Mouse (Mus musculus) hindbrain, embryonic 14.5 days (tissue): ENCODE measurements around the gene Ftcd. TPM values are rescaled to one million over a fixed set of nuclear protein-coding genes. Genes with fewer than 3 reads are reported as not detected.

ENCODE experiments used
- ATAC-seq: fragments of 200-750 bp; cut with Nextera tagmentation; 2 replicates; pipeline ENCODE4 v1.8.0; 2017; ENCODE audit warnings: moderate number of reproducible peaks, mild to moderate bottlenecking, moderate TSS enrichment, moderate library complexity; ENCODE audit not compliant: low FRiP score
- DNase-seq: peaks from one replicate; pipeline ENCODE4 v3.0.0-alpha.2; 2015; ENCODE audit warnings: low spot score
- H3K27ac ChIP-seq: fragments of 300-500 bp; sonication (generic); 2 replicates; pipeline ENCODE4 v1.5.1; 2014; ENCODE audit warnings: mild to moderate bottlenecking, moderate library complexity
- H3K27me3 ChIP-seq: fragments of 300-500 bp; sonication (generic); 2 replicates; pipeline ENCODE4 v1.6.1; 2014; ENCODE audit warnings: mild to moderate bottlenecking, low read length, mixed read lengths; ENCODE audit not compliant: control insufficient read depth, insufficient read depth
- H3K36me3 ChIP-seq: fragments of 300-500 bp; sonication (generic); replicated peaks from 2 replicates; pipeline ENCODE4 v1.6.1; 2014; ENCODE audit not compliant: control insufficient read depth, insufficient read depth
- H3K4me1 ChIP-seq: fragments of 300-500 bp; sonication (generic); replicated peaks from 2 replicates; pipeline ENCODE4 v1.6.1; 2014; ENCODE audit warnings: antibody characterized with exemption, low read length, mixed read lengths; ENCODE audit not compliant: control insufficient read depth, insufficient read depth
- H3K4me2 ChIP-seq: fragments of 300-500 bp; sonication (generic); replicated peaks from 2 replicates; pipeline ENCODE4 v1.6.1; 2014; ENCODE audit warnings: mild to moderate bottlenecking, moderate library complexity
- H3K4me3 ChIP-seq: fragments of 300-500 bp; sonication (generic); replicated peaks from 2 replicates; pipeline ENCODE4 v1.5.1; 2014; ENCODE audit warnings: mild to moderate bottlenecking, low read length
- H3K9ac ChIP-seq: fragments of 300-500 bp; sonication (generic); 2 replicates; pipeline ENCODE4 v1.6.1; 2014
- H3K9me3 ChIP-seq: fragments of 300-500 bp; sonication (generic); 2 replicates; pipeline ENCODE4 v1.6.1; 2016; ENCODE audit warnings: low read length; ENCODE audit not compliant: control insufficient read depth
- WGBS: fragments of 180-500 bp; shearing (Covaris S2); extraction: QIAGEN DNeasy Blood & Tissue Kit; methylation state at CpG from one replicate; pipeline ENCODE4 v1.1.7; 2014; 5-methylcytosine and 5-hydroxymethylcytosine counted together
- polyA plus RNA-seq: library from polyadenylated mRNA; unstranded; fragments of >200 nt; fragmentation: Nextera tagmentation; extraction: Ambion mirVana; gene quantifications from 2 replicates; pipeline ENCODE4 v1.2.1, GENCODE M21; 2014

Gene Ftcd
- polyA plus RNA-seq, 1 experiment from 2014 or later: not detected

DNA sequence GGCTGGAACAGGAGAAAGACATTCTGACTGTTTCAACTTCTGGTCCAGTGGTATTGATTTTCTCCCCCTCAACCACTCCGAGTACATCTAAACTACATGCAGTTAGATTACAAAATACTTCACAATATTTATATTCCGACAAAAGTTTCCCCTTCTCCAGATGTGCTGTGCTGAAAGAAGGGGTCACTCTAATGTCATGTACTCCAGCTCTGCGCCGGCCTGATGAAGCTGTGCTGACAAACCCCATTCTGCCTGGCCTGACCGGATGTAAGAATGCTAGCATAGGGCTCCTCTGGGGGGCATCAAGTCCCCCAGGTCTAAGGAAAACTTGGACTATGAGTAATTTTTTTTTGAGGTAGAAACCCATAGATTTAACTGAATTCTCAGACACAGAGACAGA is 52.3 kb downstream of the Ftcd start:
- WGBS: 90% methylated on average over 5 of the region's 5 CpGs
- no peak for ATAC-seq

DNA sequence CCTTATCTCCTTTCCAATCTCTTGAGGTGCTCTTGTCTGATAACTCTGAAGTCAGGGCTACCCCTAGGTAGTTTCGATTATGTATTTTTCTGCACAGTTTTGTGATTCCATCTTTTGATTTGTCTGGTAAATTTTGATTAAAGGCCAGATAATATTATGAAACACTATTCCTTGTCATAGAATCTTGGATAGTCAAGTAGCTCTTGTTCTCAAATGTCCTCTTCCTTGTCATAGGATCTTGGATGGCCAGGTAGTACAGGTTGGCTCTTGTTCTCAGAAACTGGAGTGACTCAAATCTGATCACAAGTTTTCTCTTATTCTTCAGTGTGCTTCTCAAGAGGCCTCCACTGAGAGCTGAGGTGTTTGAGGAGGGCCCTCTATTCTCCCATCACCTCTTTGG is 55.2 kb downstream of the Ftcd start:
- DNase-seq (no peak), ATAC-seq (no peak)
- H3K9me3 ChIP-seq: no peaks in the 10 kb centered on the region
- H3K9ac ChIP-seq: no peak overlapping the region
- no peak overlapping the region for H3K4me2 ChIP-seq
- H3K4me3 ChIP-seq: no peak overlapping the region
- H3K36me3 ChIP-seq: no peaks in the 10 kb centered on the region
- 97% methylated on average over 1 of the region's 1 CpGs for WGBS
- H3K27me3 ChIP-seq: no peaks in the 10 kb centered on the region
- H3K27ac ChIP-seq: no peak overlapping the region
- H3K4me1 ChIP-seq: no peaks in the 10 kb centered on the region

More for the DNA sequence above, 52.3 kb downstream of the Ftcd start:
- Histone ChIP-seq H3K4me1 (peaks cover 8% of the 10 kb centered on the region), H3K9ac (no peak overlapping the region), H3K9me3 (no peaks in the 10 kb centered on the region), H3K4me2 (no peak overlapping the region), H3K27me3 (no peaks in the 10 kb centered on the region), H3K4me3 (no peak overlapping the region), H3K36me3 (no peaks in the 10 kb centered on the region), H3K27ac (no peak overlapping the region)
- DNase-seq: no peak

DNA sequence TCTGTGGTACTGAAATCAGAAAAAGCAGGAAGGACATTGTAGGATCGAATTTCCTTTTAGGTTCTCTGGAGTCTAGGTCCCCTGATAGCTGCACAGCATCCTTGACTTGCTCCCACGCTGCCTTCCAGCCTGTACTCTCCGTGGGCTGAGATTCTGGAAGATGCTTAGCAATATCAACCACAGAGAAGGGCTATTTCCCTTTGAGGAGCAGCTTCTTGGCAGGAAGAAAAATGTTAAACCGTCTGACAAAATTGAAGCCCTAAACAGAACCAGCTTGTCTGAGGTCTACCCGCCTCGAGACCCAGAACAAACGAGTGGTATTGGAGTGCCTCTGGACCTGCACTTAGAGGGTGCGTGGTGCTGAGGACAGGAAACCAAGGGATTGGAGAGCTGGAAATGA is 57.2 kb downstream of the Ftcd start:
- no peak for ATAC-seq
- Histone ChIP-seq H3K27me3 (no peaks in the 10 kb centered on the region), H3K9me3 (no peaks in the 10 kb centered on the region), H3K36me3 (no peaks in the 10 kb centered on the region), H3K4me1 (no peaks in the 10 kb centered on the region), H3K27ac (no peak overlapping the region), H3K4me2 (no peak overlapping the region), H3K4me3 (no peak overlapping the region), H3K9ac (no peak overlapping the region)
- DNase-seq: no peak
- 80% methylated on average over 8 of the region's 8 CpGs for WGBS

DNA sequence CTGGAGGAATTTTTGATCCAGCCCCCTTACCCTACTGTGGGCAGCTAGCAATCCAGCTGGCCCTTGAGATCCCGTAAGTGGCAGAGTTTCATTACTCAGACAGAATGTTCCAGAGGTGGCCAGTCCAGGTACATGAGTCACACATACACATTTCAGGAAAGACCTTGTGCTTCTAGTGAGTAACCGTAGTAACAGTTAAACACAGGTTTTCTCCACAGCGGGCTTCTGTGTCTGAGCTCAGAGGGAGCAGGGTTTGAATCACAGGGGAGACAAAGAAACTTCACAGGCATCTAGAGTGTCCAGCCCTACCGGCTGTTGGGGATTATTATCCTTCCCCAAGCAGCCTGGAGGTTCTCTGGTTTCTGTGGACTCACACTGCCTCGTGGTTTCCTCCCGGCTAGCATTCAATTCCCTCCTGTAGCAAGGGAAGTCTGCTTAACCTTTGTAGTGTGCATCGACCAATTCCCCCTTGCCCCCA is 58.7 kb downstream of the Ftcd start:
- no peak overlapping the region for H3K4me2 ChIP-seq
- ATAC-seq: no peak
- WGBS: 65% methylated on average over 7 of the region's 7 CpGs
- H3K4me3 ChIP-seq: no peak overlapping the region
- no peaks in the 10 kb centered on the region for H3K27me3 ChIP-seq
- H3K9ac ChIP-seq: no peak overlapping the region
- no peak for DNase-seq
- H3K4me1 ChIP-seq: no peaks in the 10 kb centered on the region
- no peaks in the 10 kb centered on the region for H3K36me3 ChIP-seq
- H3K9me3 ChIP-seq: no peaks in the 10 kb centered on the region
- H3K27ac ChIP-seq: no peak overlapping the region

DNA sequence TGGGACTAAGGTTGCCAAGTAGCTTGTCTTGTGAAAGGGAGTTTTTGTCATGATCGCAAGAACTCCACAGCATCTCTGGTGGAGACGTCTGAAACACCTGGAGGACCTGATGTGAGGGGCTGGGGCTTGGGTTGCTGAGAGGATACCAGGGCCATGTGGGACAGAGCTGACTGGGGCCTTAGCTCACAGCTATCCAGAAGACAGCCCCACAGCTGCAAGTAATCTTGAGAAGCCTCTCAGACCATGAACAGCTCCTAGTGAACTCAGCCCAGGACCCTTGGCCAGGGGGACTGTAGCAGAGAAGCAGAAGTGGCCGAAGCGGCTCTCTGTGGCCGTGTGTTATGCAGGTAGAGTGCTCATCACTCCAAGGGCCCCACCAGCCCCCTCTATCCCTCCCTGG is 59.1 kb downstream of the Ftcd start:
- H3K4me1 ChIP-seq: no peaks in the 10 kb centered on the region
- no peaks in the 10 kb centered on the region for H3K9me3 ChIP-seq
- no peaks in the 10 kb centered on the region for H3K36me3 ChIP-seq
- no peak for DNase-seq
- no peak for ATAC-seq
- no peaks in the 10 kb centered on the region for H3K27me3 ChIP-seq
- H3K9ac ChIP-seq: no peak overlapping the region
- H3K27ac ChIP-seq: no peak overlapping the region
- H3K4me3 ChIP-seq: no peak overlapping the region
- WGBS: 76% methylated on average over 5 of the region's 5 CpGs
- H3K4me2 ChIP-seq: no peak overlapping the region

DNA sequence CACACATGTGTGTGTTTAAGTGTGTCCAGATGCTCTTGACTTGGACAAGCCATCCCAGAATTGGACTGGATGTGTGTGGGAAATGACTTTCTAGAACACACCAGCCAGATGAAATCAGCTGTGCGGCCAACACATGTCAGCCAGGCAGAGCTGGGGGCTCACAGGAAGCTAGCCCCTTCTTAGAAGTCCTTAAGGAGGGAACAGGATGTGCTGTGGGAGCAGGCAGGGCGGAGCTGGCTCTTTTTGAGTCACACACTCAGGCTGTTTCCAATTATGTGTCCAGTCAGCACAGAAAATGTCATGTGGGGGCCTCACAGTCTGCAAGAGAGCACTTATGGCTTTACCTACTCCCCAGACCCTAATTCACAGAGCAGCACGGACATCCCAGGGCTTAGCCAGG is 60.6 kb downstream of the Ftcd start:
- no peak overlapping the region for H3K27ac ChIP-seq
- no peak overlapping the region for H3K4me2 ChIP-seq
- no peaks in the 10 kb centered on the region for H3K9me3 ChIP-seq
- no peak for DNase-seq
- WGBS: 74% methylated on average over 3 of the region's 3 CpGs
- H3K27me3 ChIP-seq: no peaks in the 10 kb centered on the region
- ATAC-seq: no peak
- no peak overlapping the region for H3K4me3 ChIP-seq
- no peaks in the 10 kb centered on the region for H3K4me1 ChIP-seq
- H3K36me3 ChIP-seq: no peaks in the 10 kb centered on the region
- no peak overlapping the region for H3K9ac ChIP-seq

DNA sequence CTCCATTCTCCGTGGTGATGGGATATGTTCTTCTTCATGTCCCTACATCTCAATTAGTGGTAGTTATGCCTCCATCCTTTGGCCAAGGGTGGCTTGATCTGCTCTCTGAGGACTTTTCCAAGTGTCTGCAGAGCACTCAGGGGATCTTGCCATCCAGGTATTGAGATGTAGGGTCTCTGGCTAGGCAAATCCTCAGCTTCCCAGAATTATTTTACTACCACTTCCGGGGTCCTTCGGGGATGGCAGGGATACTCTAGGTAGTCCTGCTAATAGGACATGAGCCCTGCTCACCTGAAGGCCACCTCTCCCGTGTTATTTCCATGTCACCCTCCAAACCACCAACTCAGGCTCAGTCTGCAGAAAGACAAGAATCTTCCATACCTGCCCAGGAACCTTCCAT is 61.2 kb downstream of the Ftcd start:
- H3K27ac ChIP-seq: no peak overlapping the region
- no peak overlapping the region for H3K9ac ChIP-seq
- no peak for ATAC-seq
- no peaks in the 10 kb centered on the region for H3K4me1 ChIP-seq
- no peak overlapping the region for H3K4me2 ChIP-seq
- no peaks in the 10 kb centered on the region for H3K36me3 ChIP-seq
- no peaks in the 10 kb centered on the region for H3K27me3 ChIP-seq
- WGBS: 86% methylated on average over 4 of the region's 4 CpGs
- H3K9me3 ChIP-seq: no peaks in the 10 kb centered on the region
- no peak overlapping the region for H3K4me3 ChIP-seq
- no peak for DNase-seq

Other genes starting within 250 kb of the Ftcd start
- gene Dip2a, start 230.4 kb upstream of the Ftcd start, polyA plus RNA-seq: 11.3 and 12.1 TPM in 2 replicates
- gene AC141477.1, start 135.2 kb upstream of the Ftcd start, polyA plus RNA-seq: not detected in 2 replicates
- 5.4 and 7.8 TPM in 2 replicates for gene Pcnt, start 132.9 kb upstream of the Ftcd start, polyA plus RNA-seq
- not detected in 2 replicates for gene 2610028H24Rik, start 126.6 kb upstream of the Ftcd start, polyA plus RNA-seq
- gene Mcm3ap, start 106.7 kb upstream of the Ftcd start, polyA plus RNA-seq: 66.8 and 67.4 TPM in 2 replicates
- gene Ybey, start 106.5 kb upstream of the Ftcd start, polyA plus RNA-seq: 5.1 and 5.3 TPM in 2 replicates
- 36.2 and 39.9 TPM in 2 replicates for gene Lss, start 44.1 kb upstream of the Ftcd start, polyA plus RNA-seq
- gene Spatc1l, start 13.4 kb upstream of the Ftcd start, polyA plus RNA-seq: not detected in 2 replicates
- gene Col6a2, start 48.0 kb downstream of the Ftcd start, polyA plus RNA-seq: 15.7 and 19.9 TPM in 2 replicates
- 24.7 and 26.4 TPM in 2 replicates for gene Col6a1, start 150.5 kb downstream of the Ftcd start, polyA plus RNA-seq